18 mouse cellular contexts compared by ENCODE assay signal in genomic region chr4:56122198-56122597, GRCm38 (mm10).
"Had no signal": no experiment of that assay in that cellular context is flagged by ENCODE, and none has a peak within 500 bp of the region (broad histone marks: within the 10 kb centered on the region; RNA-seq: fewer than 3 reads in every experiment).

No protein-coding gene starts in this region.

- H3K4me2 ChIP-seq: liver, embryonic 13.5 days; liver, embryonic 15.5 days; lung, embryonic 15.5 days; midbrain, embryonic 11.5 days; midbrain, embryonic 13.5 days; midbrain, embryonic 15.5 days; neural tube, embryonic 12.5 days had no signal

- H3K9ac ChIP-seq: liver, embryonic 13.5 days; liver, embryonic 15.5 days; liver, postnatal 0 days; lung, embryonic 15.5 days; midbrain, embryonic 13.5 days; midbrain, embryonic 15.5 days; neural tube, embryonic 12.5 days had no signal

- DNase-seq: liver, embryonic 13.5 days; liver, postnatal 0 days; lung, adult 2 months; lung, postnatal 14 days; lung, postnatal 36 days; right cerebral cortex, postnatal 14 days; thymus, adult 18-20 months; thymus, postnatal 14 days; thymus, postnatal 36 days had no signal

- H3K4me3 ChIP-seq: liver, embryonic 13.5 days; liver, embryonic 15.5 days; lung, embryonic 15.5 days; megakaryocyte, embryonic 14.5 days; midbrain, embryonic 13.5 days; midbrain, embryonic 15.5 days; neural tube, embryonic 12.5 days had no signal

- H3K27ac ChIP-seq: liver, embryonic 13.5 days; liver, embryonic 15.5 days; lung, embryonic 15.5 days; macrophage; midbrain, embryonic 13.5 days; midbrain, embryonic 15.5 days; neural tube, embryonic 12.5 days had no signal

- ATAC-seq: liver, postnatal 0 days; lung, postnatal 0 days; midbrain, embryonic 13.5 days; midbrain, embryonic 15.5 days had no signal

- H3K9me3 ChIP-seq: liver, embryonic 13.5 days; liver, embryonic 15.5 days; lung, embryonic 15.5 days; megakaryocyte, embryonic 14.5 days; midbrain, embryonic 13.5 days; midbrain, embryonic 15.5 days; neural tube, embryonic 12.5 days had no signal

- H3K27me3 ChIP-seq: liver, embryonic 13.5 days; liver, embryonic 15.5 days; lung, embryonic 15.5 days; megakaryocyte, embryonic 14.5 days; midbrain, embryonic 13.5 days; midbrain, embryonic 15.5 days; neural tube, embryonic 12.5 days had no signal

- H3K4me1 ChIP-seq: liver, embryonic 13.5 days; liver, embryonic 15.5 days; lung, embryonic 15.5 days; midbrain, embryonic 13.5 days; midbrain, embryonic 15.5 days; neural tube, embryonic 12.5 days had no signal

- H3K36me3 ChIP-seq: liver, embryonic 13.5 days; liver, embryonic 15.5 days; lung, embryonic 15.5 days; midbrain, embryonic 13.5 days; midbrain, embryonic 15.5 days; neural tube, embryonic 12.5 days had no signal
